ENCODE assay signal across 15 mouse cellular contexts in genomic region chr16:24411281-24411680, GRCm38 (mm10).
"Had no signal": no experiment of that assay in that cellular context is flagged by ENCODE, and none has a peak within 500 bp of the region (broad histone marks: within the 10 kb centered on the region; RNA-seq: fewer than 3 reads in every experiment).

No protein-coding gene starts in this region.

- DNase-seq: heart, postnatal 10 days; heart, postnatal 14 days; heart, postnatal 36 days; heart, postnatal 4 days; kidney, adult 11 months; kidney, adult 18-20 months; kidney, adult 2 months; kidney, adult 8-10 months; kidney, adult 9 months; kidney, postnatal 10 days; kidney, postnatal 25 days; kidney, postnatal 36 days; kidney, postnatal 4 days; layer of hippocampus, adult 9-11 months; layer of hippocampus, postnatal 36 days had no signal
